Mouse (Mus musculus) embryonic facial prominence, embryonic 10.5 days (tissue): ENCODE measurements at regions not wholly inside any gene's neighbourhood (a gene's known extent, or its start where the extent isn't known, plus 50 kb on each side); places are given as distances from the start of the nearest gene placed in this dataset.
A peak's percentile ranks its signal among the peaks of the same experiment; 100 is the strongest.

Source experiments
- DNase-seq: peaks from one replicate; pipeline ENCODE4 v3.0.0-alpha.2; 2017; ENCODE audit warnings: low spot score
- H3K27ac ChIP-seq: fragments of 300-500 bp; sonication (generic); replicated peaks from 2 replicates; pipeline ENCODE4 v1.5.1; 2016; ENCODE audit warnings: mild to moderate bottlenecking
- H3K27me3 ChIP-seq: fragments of 300-500 bp; sonication (generic); replicated peaks from 2 replicates; pipeline ENCODE4 v1.6.1; 2016; ENCODE audit warnings: low read depth, mild to moderate bottlenecking; ENCODE audit not compliant: poor library complexity, severe bottlenecking
- H3K36me3 ChIP-seq: fragments of 300-500 bp; sonication (generic); replicated peaks from 2 replicates; pipeline ENCODE4 v1.6.1; 2016; ENCODE audit warnings: mild to moderate bottlenecking, moderate library complexity
- H3K4me1 ChIP-seq: fragments of 300-500 bp; sonication (generic); 2 replicates; pipeline ENCODE4 v1.6.1; 2016
- H3K4me3 ChIP-seq: fragments of 300-500 bp; sonication (generic); 2 replicates; pipeline ENCODE4 v1.5.1; 2016; ENCODE audit warnings: mild to moderate bottlenecking, moderate library complexity
- H3K9me3 ChIP-seq: fragments of 300-500 bp; sonication (generic); 2 replicates; pipeline ENCODE4 v1.6.1; 2016; ENCODE audit warnings: mild to moderate bottlenecking
- WGBS: fragments of 180-500 bp; shearing (Covaris S2); methylation state at CpG from one replicate; pipeline ENCODE4 v1.1.7; 2016; 5-methylcytosine and 5-hydroxymethylcytosine counted together

DNA sequence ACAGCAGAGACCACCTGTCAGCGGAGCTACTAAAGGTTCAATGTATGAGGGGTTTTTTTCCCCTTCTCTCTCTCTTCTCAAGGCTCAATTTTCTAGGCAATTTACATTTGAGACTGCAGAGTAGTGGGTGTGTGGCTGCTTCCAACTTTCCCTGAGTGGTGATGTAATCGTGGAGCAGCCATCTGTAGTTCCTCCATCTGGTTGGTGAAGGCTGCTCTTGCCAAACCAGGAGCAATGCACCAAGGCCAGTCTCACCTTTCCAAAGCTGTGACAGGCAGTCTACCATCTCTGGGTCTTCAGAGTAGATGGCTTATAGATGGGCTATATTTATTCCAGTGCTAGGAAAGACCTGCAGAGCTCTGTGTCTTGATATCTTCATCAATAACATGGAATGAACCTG lies 280.4 kb downstream of the Pik3r1 start:
- no peaks in the 10 kb centered on the region for H3K36me3 ChIP-seq
- H3K4me3 ChIP-seq = no peak overlapping the region
- no peak for DNase-seq
- H3K4me1 ChIP-seq = no peaks in the 10 kb centered on the region; the same call in 1 of the 2 replicates
- no peaks in the 10 kb centered on the region for H3K9me3 ChIP-seq
- no peaks in the 10 kb centered on the region for H3K27me3 ChIP-seq
- WGBS = 87% methylated on average over 2 of the region's 2 CpGs
- H3K27ac ChIP-seq = no peak overlapping the region

DNA sequence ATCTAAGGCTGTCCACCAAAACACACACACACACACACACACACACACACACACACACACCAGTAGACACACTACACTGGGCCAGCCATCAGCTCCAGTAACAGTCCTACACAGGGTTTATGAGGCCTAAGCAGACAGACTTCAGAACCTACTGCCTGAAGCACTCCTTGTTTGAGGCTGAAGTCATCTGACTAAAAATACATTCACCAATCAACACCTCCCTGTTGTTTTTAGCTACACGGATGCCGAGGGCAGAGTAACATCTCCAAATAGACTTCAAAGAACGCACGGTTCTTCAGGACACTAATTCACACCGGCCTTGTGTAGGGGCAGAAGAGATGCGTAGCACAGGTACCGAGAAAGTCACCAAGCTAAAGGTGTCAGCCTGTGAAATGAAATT lies 282.2 kb downstream of the Pik3r1 start:
- WGBS = 93% methylated on average over 7 of the region's 7 CpGs
- no peak overlapping the region for H3K27ac ChIP-seq
- H3K4me1 ChIP-seq = peaks cover 6% of the 10 kb centered on the region

DNA sequence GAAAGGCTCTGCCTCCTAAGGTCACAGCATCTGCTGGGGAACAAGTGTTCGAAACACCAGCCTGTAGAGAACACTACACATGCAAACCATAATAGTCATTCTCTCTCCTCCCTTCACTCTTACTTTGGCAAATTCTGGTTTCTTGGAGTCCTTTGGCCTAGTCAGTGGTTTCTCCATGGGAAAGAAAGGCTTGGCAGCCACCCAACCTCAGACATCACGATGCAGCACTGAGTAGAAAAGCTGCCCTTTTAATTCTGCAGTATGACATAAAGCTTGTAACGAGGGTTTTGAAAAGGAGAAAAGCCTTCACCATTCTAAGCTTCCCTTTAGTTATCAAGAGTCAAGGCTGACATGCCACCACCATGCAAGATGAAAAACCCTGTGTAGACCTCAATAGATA lies 284.2 kb downstream of the Pik3r1 start:
- no peak for DNase-seq
- 85% methylated on average over 3 of the region's 3 CpGs for WGBS
- Histone ChIP-seq H3K4me1 (peaks cover 6% of the 10 kb centered on the region), H3K9me3 (no peaks in the 10 kb centered on the region), H3K4me3 (no peak overlapping the region), H3K27ac (no peak overlapping the region), H3K36me3 (no peaks in the 10 kb centered on the region), H3K27me3 (no peaks in the 10 kb centered on the region)

More for the DNA sequence above, 282.2 kb downstream of the Pik3r1 start:
- Histone ChIP-seq H3K9me3 (no peaks in the 10 kb centered on the region), H3K36me3 (no peaks in the 10 kb centered on the region), H3K27me3 (no peaks in the 10 kb centered on the region), H3K4me3 (no peak overlapping the region)
- DNase-seq = no peak

DNA sequence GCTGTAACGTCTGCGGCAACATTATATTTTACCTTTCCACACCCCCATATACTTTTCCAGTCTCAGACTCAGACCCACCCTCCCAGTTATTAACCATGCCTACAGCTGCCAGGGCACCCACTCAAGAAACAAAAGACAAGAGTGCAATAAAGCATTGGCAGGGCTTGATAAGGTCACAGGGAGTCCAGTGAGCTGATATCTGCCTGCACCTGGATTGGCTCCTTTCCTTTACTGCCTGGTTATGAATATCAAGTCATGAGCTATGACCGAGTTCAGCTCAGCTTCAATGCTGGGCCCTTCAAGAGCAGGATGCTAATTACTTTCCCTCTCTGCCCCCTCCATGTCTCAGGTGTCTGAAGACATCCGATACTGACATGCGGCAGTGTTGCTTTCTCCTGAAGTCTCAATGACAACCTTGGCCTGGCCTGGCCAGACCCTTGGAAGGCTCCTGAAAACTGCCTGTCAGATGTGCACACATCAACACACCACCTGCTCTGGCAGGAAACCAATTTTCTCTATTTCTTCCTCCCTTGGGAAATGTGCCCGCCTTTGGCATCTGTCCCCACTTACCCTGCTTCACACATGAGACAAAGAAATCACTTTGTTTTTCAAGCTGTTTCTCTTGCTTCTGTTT lies 286.3 kb downstream of the Pik3r1 start:
- WGBS = 69% methylated on average over 6 of the region's 6 CpGs
- Histone ChIP-seq H3K36me3 (no peaks in the 10 kb centered on the region), H3K27ac (no peak overlapping the region), H3K9me3 (no peaks in the 10 kb centered on the region), H3K4me1 (peaks cover 6% of the 10 kb centered on the region), H3K4me3 (no peak overlapping the region), H3K27me3 (no peaks in the 10 kb centered on the region)
- peak; percentile 48 for DNase-seq

DNA sequence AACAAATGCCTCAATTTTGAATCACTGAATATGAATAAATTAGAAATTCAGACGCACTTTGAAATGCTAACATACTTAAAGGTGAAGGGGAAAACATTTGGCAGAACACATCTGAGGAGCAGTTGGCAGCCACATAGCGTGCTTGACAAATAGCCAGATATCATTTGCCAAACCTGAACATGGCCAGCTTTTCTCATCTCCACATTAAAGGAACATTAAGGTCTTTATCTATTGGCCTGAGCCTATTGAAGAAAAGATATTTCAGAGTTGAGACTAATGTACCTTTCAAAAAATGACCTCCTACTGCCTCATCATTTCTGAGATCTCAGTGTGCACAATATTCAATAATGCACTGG lies 288.7 kb downstream of the Pik3r1 start:
- WGBS = 84% methylated on average over 2 of the region's 2 CpGs
- no peak for DNase-seq
- H3K27ac ChIP-seq = no peak overlapping the region
- no peak overlapping the region for H3K4me3 ChIP-seq
- H3K27me3 ChIP-seq = no peaks in the 10 kb centered on the region
- no peaks in the 10 kb centered on the region for H3K36me3 ChIP-seq
- H3K4me1 ChIP-seq = peaks cover 6% of the 10 kb centered on the region
- H3K9me3 ChIP-seq = no peaks in the 10 kb centered on the region

DNA sequence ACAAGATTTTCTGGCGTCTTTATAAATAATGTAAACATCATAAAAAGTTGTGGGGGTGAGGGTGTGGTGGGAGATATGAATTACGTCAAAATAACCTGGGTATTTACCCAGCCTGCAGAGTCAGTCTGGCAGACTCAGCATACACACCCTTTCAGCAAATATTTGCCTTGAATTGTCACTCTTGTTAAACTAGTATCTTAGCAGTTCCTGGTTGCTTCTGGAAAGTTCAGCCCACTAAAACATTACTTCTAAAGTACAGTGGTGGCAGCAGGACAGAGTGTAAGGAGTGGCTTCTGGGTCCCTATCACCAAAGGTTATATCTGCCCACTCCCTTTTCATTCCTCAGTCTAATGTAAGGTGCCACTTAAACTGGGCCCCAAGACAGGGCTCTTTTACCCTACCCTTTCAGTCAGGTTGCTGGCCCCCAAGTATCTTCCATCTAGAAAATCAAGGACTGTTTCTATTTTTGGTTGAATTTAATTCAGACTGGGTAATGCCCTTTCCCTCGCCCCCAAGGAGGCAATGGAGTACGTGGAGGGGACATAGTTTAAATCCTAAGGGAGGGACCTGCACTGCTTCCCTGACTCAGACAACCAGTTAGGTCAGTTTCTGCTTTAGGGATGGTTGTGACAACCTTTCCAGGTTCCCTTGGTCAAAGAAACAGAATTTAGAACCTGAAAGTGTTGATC lies 289.3 kb downstream of the Pik3r1 start:
- DNase-seq = no peak
- Histone ChIP-seq H3K9me3 (no peaks in the 10 kb centered on the region), H3K4me1 (peaks cover 6% of the 10 kb centered on the region), H3K27ac (no peak overlapping the region), H3K27me3 (no peaks in the 10 kb centered on the region), H3K4me3 (no peak overlapping the region), H3K36me3 (no peaks in the 10 kb centered on the region)
- 72% methylated on average over 4 of the region's 4 CpGs for WGBS

DNA sequence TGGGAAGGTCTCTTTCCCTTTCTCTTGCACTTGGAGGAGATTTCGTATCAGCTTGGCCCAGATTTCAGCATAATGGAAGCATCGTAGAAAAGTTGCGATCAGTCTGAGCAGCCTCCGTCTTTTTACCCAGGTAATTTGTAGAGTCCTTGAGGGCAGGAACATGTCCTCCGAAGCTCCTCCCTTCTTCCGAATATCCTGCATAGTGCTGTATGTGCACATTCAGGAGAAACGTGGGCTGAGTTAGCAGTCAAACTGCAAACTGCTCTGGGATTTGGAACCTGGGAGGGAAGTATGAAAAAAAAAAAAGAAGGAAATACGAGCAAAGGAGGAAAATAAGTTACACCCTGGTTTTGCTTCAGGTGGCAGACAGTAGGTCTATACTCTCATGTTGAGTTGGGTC lies 294.7 kb downstream of the Pik3r1 start:
- no peak overlapping the region for H3K27ac ChIP-seq
- H3K36me3 ChIP-seq = no peaks in the 10 kb centered on the region
- H3K27me3 ChIP-seq = no peaks in the 10 kb centered on the region
- H3K4me3 ChIP-seq = no peak overlapping the region
- H3K4me1 ChIP-seq = no peaks in the 10 kb centered on the region
- 90% methylated on average over 8 of the region's 8 CpGs for WGBS
- DNase-seq = no peak
- no peaks in the 10 kb centered on the region for H3K9me3 ChIP-seq

DNA sequence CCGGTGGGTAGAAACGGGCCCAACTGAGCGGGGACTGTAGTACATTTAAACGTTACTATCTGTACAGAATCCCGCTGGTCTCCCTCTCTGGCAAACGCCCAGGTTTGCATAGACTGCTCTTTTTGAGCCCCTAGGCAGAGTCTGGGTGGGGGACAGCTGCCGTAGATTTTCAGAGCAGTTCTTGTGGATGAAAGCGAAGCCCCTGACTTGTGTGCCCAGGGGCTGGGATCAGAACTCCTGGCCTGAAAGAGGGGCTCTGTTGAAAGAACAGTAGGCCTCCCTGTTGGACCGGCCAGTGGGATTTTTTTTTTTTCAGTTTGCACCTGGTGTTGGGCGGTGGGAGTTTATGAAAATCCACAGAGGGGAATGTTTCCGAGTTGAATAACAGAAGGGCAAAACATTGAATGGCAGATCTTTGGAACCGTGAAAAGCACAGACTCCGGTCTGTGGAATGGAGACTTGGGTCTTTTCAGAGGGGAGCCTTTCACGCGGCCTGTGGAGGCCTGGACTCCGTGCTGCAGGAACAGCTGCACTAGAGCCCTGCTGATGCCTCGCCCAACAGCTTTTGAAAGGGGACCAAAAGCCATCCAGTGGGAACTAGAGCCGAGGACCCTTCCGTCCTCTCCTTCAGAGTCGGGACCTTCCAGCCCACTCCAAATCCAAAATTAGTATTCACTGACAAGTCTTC lies 297.3 kb downstream of the Pik3r1 start:
- Histone ChIP-seq H3K27me3 (no peaks in the 10 kb centered on the region), H3K27ac (no peak overlapping the region), H3K4me3 (no peak overlapping the region), H3K4me1 (no peaks in the 10 kb centered on the region), H3K36me3 (no peaks in the 10 kb centered on the region), H3K9me3 (no peaks in the 10 kb centered on the region)
- no peak for DNase-seq
- 66% methylated on average over 20 of the region's 20 CpGs for WGBS

DNA sequence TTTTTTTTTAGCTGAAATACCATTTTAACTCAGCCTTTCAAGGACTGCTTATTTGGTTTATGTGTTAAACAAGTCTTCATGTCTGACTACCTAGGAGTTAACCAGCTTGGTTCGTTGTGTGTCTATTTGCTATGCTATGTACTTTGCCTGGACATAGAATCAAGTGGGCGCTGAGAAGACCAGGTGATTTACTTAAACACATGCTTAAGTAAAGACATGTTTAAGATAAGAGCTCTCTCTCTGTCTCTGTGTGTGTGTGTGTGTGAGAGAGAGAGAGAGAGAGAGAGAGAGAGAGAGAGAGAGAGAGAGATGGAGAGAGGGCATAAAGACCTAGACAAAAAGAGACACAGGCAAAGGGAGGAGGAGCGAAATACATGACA lies 302.3 kb downstream of the Pik3r1 start:
- Histone ChIP-seq H3K36me3 (no peaks in the 10 kb centered on the region), H3K4me1 (no peaks in the 10 kb centered on the region), H3K4me3 (no peak overlapping the region), H3K27me3 (no peaks in the 10 kb centered on the region), H3K27ac (no peak overlapping the region), H3K9me3 (no peaks in the 10 kb centered on the region)
- WGBS = 83% methylated on average over 3 of the region's 3 CpGs
- DNase-seq = no peak

DNA sequence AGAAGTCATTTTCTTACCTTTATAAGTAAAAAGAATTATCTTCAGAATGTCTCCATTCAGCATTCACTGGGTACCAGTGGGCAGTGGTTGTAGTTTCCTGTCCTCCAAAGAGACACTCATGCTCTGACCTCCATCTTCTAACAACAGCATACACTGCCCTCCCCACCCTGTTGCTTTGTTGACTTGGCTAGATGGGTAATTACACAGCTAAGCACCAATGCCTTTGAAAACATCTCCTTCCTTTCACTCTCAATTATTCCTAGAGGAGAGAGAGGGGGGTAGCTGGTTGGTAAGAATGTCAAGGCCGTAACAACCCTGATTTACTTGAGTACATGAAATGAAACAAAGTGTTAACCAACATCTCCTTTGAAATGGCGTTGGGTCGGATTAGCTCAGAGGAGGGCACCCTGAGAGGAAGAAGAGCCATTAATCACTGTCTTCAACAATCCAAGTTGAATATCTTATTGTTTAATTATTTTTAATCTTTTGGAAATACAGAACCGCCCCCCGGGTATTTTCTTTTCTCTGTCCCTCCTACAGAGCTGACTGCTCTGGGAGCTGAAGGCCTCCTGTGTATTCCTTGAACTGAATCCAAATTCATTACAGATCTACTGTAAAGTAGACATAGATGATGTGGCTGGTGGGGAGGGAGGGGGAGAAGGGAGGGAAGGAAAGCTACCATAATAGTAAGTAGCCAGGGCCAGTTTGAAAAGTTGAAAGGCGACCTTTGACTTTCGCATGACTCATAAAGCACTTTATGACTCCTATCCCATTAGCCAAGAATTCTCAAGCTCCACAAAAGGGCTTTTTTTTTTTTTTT lies 302.9 kb downstream of the Pik3r1 start:
- Histone ChIP-seq H3K4me3 (no peak overlapping the region), H3K27me3 (no peaks in the 10 kb centered on the region), H3K36me3 (no peaks in the 10 kb centered on the region), H3K27ac (no peak overlapping the region), H3K9me3 (no peaks in the 10 kb centered on the region), H3K4me1 (no peaks in the 10 kb centered on the region)
- WGBS = 79% methylated on average over 7 of the region's 7 CpGs
- DNase-seq = no peak

DNA sequence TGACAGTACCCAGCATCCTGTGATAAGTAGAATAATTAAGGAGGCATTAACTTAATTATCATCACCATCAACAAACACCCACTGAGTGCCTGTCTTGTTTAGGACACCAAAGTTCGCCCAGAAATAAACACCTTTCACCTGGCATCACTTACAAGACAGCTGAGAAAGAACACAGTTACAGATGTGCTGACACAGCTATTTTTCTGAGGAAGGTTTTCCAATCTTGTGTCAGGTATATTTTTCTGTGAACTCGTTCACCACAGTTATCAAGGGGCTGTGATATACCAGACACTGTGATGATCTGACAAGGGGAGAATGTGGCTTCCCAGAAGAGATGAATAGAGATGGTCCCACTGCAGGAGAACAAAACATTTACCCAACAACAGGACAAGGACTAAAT lies 311.1 kb downstream of the Pik3r1 start:
- Histone ChIP-seq H3K4me1 (no peaks in the 10 kb centered on the region), H3K9me3 (no peaks in the 10 kb centered on the region)
- 70% methylated on average over 2 of the region's 2 CpGs for WGBS

DNA sequence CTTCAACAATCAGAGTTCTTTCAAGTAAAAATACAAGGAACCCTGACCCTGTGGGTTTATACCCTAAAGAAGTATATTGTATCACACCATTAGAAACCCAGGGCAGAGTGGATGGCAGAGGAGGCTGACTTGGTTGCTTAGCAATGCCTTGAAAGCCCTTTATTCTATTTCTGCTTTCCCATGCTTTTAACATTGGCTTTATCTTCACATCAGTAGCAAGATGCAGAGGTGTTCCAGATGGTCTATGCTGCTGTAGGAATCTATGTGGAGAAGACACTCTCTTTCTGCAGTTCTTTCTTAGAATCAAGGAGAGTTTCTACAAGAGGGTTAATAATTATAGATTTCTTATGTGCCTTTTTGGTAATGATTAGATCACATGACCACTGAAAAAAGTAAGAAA lies 313.7 kb downstream of the Pik3r1 start:
- Histone ChIP-seq H3K4me1 (no peaks in the 10 kb centered on the region), H3K36me3 (no peaks in the 10 kb centered on the region), H3K27me3 (no peaks in the 10 kb centered on the region), H3K9me3 (no peaks in the 10 kb centered on the region), H3K27ac (no peak overlapping the region), H3K4me3 (no peak overlapping the region)
- no peak for DNase-seq

More for the DNA sequence above, 311.1 kb downstream of the Pik3r1 start:
- Histone ChIP-seq H3K36me3 (no peaks in the 10 kb centered on the region), H3K4me3 (no peak overlapping the region), H3K27ac (no peak overlapping the region), H3K27me3 (no peaks in the 10 kb centered on the region)
- DNase-seq = no peak
